Mouse (Mus musculus): Measurements from ENCODE around the gene Sostdc1. TPM values are rescaled to one million over a fixed set of nuclear protein-coding genes. Genes with fewer than 3 reads are reported as not detected.

The Sostdc1 gene
- polyA plus RNA-seq, 1 experiment from 2014 or later = 6.6 TPM

DNA sequence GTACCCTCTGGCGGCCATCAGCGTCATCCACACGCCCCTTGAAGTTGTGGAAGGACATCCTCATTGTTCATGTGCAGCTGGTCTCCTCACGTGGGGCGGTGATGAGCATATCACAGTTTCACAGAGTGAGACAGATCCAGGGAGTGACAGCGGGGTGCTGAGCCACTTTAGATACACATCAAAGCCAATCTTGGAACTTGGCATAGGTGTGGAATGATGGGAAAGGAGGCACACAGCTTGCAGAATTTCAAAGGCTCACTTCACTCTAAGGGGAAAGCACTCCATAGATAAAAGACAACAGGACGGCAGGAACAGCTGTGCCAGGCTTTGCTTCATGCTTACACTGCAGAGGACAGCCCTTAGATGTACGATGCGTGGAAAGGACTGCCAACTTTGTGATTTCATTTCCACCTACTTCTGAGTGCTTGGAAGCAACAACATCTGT is 19.9 kb downstream of the Sostdc1 start:
- no peaks in the 10 kb centered on the region for H3K4me1 ChIP-seq (ENCODE audit: control insufficient read depth, insufficient read depth, low read length)
- DNase-seq (peak; percentile 13), ATAC-seq (ENCODE audit: low FRiP score, low TSS enrichment) (peak; percentile 53; the same call in 1 of the 2 replicates)
- WGBS = 76% methylated on average over 9 of the region's 9 CpGs
- no peaks in the 10 kb centered on the region for H3K36me3 ChIP-seq (ENCODE audit: control insufficient read depth, insufficient read depth, low read length)
- no peaks in the 10 kb centered on the region for H3K9me3 ChIP-seq (ENCODE audit: control insufficient read depth, low read length)
- H3K4me3 ChIP-seq (replicated peaks; ENCODE audit: low read depth, low read length) = no peak overlapping the region
- no peaks in the 10 kb centered on the region for H3K27me3 ChIP-seq (ENCODE audit: control insufficient read depth, insufficient read depth, low read length)
- H3K27ac ChIP-seq (replicated peaks; ENCODE audit: low read depth, low read length) = no peak overlapping the region
- H3K4me2 ChIP-seq (ENCODE audit: low read length) = no peak overlapping the region
- no peak overlapping the region for H3K9ac ChIP-seq (replicated peaks; ENCODE audit: low read length)

DNA sequence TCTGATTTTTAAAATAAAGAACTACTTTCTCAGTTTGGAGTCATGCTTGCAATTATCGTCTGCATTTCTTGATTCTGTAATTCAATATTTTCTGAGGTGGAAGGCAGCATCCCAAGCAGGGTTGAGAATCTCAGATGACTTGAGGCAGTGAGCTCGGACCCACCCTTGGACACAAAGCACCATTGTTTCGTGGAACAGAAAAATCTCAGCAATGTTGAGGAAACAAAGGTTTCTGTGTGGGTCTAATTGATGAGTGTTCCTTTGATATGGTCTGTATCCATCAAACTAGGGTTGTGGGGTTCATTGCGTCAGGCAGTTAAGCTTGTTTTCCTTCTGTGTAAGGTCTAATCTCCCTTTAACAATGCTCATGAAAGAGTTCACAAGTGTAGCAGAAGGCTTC is 30.2 kb downstream of the Sostdc1 start:
- 75% methylated on average over 4 of the region's 4 CpGs for WGBS
- Histone ChIP-seq H3K36me3 (ENCODE audit: control insufficient read depth, insufficient read depth, low read length) (no peaks in the 10 kb centered on the region), H3K9ac (replicated peaks; ENCODE audit: low read length) (no peak overlapping the region), H3K9me3 (ENCODE audit: control insufficient read depth, low read length) (no peaks in the 10 kb centered on the region), H3K4me2 (ENCODE audit: low read length) (no peak overlapping the region), H3K27me3 (ENCODE audit: control insufficient read depth, insufficient read depth, low read length) (no peaks in the 10 kb centered on the region), H3K4me3 (replicated peaks; ENCODE audit: low read depth, low read length) (no peak overlapping the region), H3K27ac (replicated peaks; ENCODE audit: low read depth, low read length) (no peak overlapping the region), H3K4me1 (ENCODE audit: control insufficient read depth, insufficient read depth, low read length) (no peaks in the 10 kb centered on the region)
- ATAC-seq (ENCODE audit: low FRiP score, low TSS enrichment) (no peak), DNase-seq (no peak)

DNA sequence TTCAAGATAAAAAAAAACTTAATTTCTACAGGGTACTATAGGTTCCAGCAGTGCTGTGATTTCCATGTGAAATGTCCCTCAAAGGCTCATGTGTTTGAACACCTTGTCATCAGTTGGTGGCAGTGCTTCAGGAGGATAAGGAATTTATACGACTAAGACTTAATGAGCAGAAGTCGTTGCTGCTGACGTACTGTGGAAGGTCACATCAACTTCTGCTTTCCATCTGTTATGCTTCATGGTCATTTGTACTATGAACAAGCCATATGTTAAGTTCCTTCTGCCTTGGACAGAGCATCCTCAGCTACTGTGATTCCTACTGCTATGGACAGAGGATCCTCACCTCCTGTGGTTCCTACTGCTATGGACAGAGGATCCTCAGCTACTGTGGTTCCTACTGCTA is 46.1 kb downstream of the Sostdc1 start:
- Histone ChIP-seq H3K27ac (replicated peaks; ENCODE audit: low read depth, low read length) (no peak overlapping the region), H3K4me2 (ENCODE audit: low read length) (no peak overlapping the region), H3K9ac (replicated peaks; ENCODE audit: low read length) (no peak overlapping the region), H3K9me3 (ENCODE audit: control insufficient read depth, low read length) (no peaks in the 10 kb centered on the region), H3K4me3 (replicated peaks; ENCODE audit: low read depth, low read length) (no peak overlapping the region), H3K36me3 (ENCODE audit: control insufficient read depth, insufficient read depth, low read length) (no peaks in the 10 kb centered on the region), H3K4me1 (ENCODE audit: control insufficient read depth, insufficient read depth, low read length) (no peaks in the 10 kb centered on the region), H3K27me3 (ENCODE audit: control insufficient read depth, insufficient read depth, low read length) (no peaks in the 10 kb centered on the region)
- DNase-seq = no peak
- WGBS = 90% methylated on average over 3 of the region's 3 CpGs
- ATAC-seq (ENCODE audit: low FRiP score, low TSS enrichment) = no peak

DNA sequence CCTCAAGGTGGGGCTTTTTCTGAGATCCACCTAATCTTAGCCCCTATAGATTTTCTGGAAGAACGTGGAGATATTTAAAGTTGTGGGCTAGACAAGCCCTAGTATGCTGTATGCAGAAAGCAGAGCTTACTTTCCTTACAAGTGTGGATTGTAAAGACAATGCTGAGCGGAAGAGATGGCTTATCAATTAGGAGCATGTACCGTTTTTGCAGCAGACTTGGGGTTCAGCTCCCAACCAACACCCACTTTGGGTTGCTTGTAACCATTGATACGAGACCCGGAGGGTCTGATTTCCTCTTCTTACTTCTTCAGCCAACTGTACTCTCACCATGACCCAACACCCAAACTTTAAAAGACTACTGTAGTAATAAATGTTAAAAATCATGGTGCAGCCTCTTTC is 46.8 kb downstream of the Sostdc1 start:
- Histone ChIP-seq H3K4me1 (ENCODE audit: control insufficient read depth, insufficient read depth, low read length) (no peaks in the 10 kb centered on the region), H3K27ac (replicated peaks; ENCODE audit: low read depth, low read length) (no peak overlapping the region), H3K27me3 (ENCODE audit: control insufficient read depth, insufficient read depth, low read length) (no peaks in the 10 kb centered on the region), H3K4me2 (ENCODE audit: low read length) (no peak overlapping the region), H3K9me3 (ENCODE audit: control insufficient read depth, low read length) (no peaks in the 10 kb centered on the region), H3K9ac (replicated peaks; ENCODE audit: low read length) (no peak overlapping the region), H3K4me3 (replicated peaks; ENCODE audit: low read depth, low read length) (no peak overlapping the region), H3K36me3 (ENCODE audit: control insufficient read depth, insufficient read depth, low read length) (no peaks in the 10 kb centered on the region)
- ATAC-seq (ENCODE audit: low FRiP score, low TSS enrichment) (no peak), DNase-seq (no peak)
- WGBS = 96% methylated on average over 5 of the region's 5 CpGs

DNA sequence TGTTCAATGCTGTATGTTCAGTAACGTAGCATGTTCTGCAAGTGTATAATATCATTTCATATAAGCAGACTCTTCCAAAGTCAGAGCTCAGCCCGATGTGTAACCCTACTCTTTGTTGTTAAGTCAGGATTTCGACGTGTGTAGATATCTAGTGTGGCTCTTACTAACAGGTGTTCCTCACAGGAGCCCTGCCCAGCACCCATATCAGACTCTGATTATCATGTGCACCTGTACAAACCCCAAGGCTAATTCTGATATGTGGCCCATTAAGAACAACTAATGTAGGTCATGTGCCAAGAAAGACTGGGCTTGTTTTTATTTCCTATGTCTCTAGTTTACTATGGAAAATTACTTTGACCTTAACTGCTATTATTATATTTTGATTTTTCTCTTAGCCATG is 50.1 kb downstream of the Sostdc1 start:
- Histone ChIP-seq H3K27me3 (ENCODE audit: control insufficient read depth, insufficient read depth, low read length) (no peaks in the 10 kb centered on the region), H3K9ac (replicated peaks; ENCODE audit: low read length) (no peak overlapping the region), H3K4me1 (ENCODE audit: control insufficient read depth, insufficient read depth, low read length) (no peaks in the 10 kb centered on the region), H3K9me3 (ENCODE audit: control insufficient read depth, low read length) (no peaks in the 10 kb centered on the region), H3K27ac (replicated peaks; ENCODE audit: low read depth, low read length) (no peak overlapping the region), H3K4me3 (replicated peaks; ENCODE audit: low read depth, low read length) (no peak overlapping the region), H3K4me2 (ENCODE audit: low read length) (no peak overlapping the region), H3K36me3 (ENCODE audit: control insufficient read depth, insufficient read depth, low read length) (no peaks in the 10 kb centered on the region)
- no peak for DNase-seq
- no peak for ATAC-seq (ENCODE audit: low FRiP score, low TSS enrichment)
- WGBS = 96% methylated on average over 4 of the region's 4 CpGs

Other genes starting within 250 kb of the Sostdc1 start
- gene Ankmy2, start 157.0 kb upstream of the Sostdc1 start, polyA plus RNA-seq (2014; fragmentation: Nextera tagmentation; extraction: Ambion mirVana) = 73.0 and 74.0 TPM in 2 replicates
- 436 and 484 TPM in 2 replicates for gene Bzw2, start 156.1 kb upstream of the Sostdc1 start, polyA plus RNA-seq (2014; fragmentation: Nextera tagmentation; extraction: Ambion mirVana)
- gene Lrrc72, start 60.7 kb upstream of the Sostdc1 start, polyA plus RNA-seq (2014; fragmentation: Nextera tagmentation; extraction: Ambion mirVana) = not detected in 2 replicates
- 10.7 and 13.1 TPM in 2 replicates for gene Ispd, start 67.3 kb downstream of the Sostdc1 start, polyA plus RNA-seq (2014; fragmentation: Nextera tagmentation; extraction: Ambion mirVana)
- gene D630036H23Rik, start 68.0 kb downstream of the Sostdc1 start, polyA plus RNA-seq (2014; fragmentation: Nextera tagmentation; extraction: Ambion mirVana) = 2.6 and 4.4 TPM in 2 replicates